Mouse (Mus musculus) stomach, embryonic 15.5 days (tissue): ENCODE data around the gene Ntn3. TPM values are rescaled to one million over a fixed set of nuclear protein-coding genes. Genes with fewer than 3 reads are reported as not detected.
A peak's percentile ranks its signal among the peaks of the same experiment; 100 is the strongest.

Source experiments
- ATAC-seq: fragments of 200-750 bp; cut with Nextera tagmentation; 2 replicates; pipeline ENCODE4 v1.8.0; 2017; ENCODE audit warnings: low read depth, moderate number of reproducible peaks, moderate TSS enrichment; ENCODE audit not compliant: insufficient read depth, low FRiP score
- H3K27ac ChIP-seq: fragments of 300-500 bp; sonication (generic); 2 replicates; pipeline ENCODE4 v1.5.1; 2015; ENCODE audit warnings: mild to moderate bottlenecking, inconsistent platforms
- H3K27me3 ChIP-seq: fragments of 300-500 bp; sonication (generic); replicated peaks from 2 replicates; pipeline ENCODE4 v1.6.1; 2015; ENCODE audit warnings: inconsistent platforms
- H3K36me3 ChIP-seq: fragments of 300-500 bp; sonication (generic); 2 replicates; pipeline ENCODE4 v1.6.1; 2015; ENCODE audit warnings: inconsistent platforms
- H3K4me1 ChIP-seq: fragments of 300-500 bp; sonication (generic); 2 replicates; pipeline ENCODE4 v1.6.1; 2015; ENCODE audit warnings: inconsistent platforms
- H3K4me2 ChIP-seq: fragments of 300-500 bp; sonication (generic); 2 replicates; pipeline ENCODE4 v1.6.1; 2015; ENCODE audit warnings: mild to moderate bottlenecking, inconsistent platforms
- H3K4me3 ChIP-seq: fragments of 300-500 bp; sonication (generic); replicated peaks from 2 replicates; pipeline ENCODE4 v1.5.1; 2015; ENCODE audit warnings: inconsistent platforms
- H3K9ac ChIP-seq: fragments of 300-500 bp; sonication (generic); 2 replicates; pipeline ENCODE4 v1.6.1; 2015; ENCODE audit warnings: inconsistent platforms
- H3K9me3 ChIP-seq: fragments of 300-500 bp; sonication (generic); 2 replicates; pipeline ENCODE4 v1.6.1; 2016; ENCODE audit warnings: inconsistent platforms
- WGBS: fragments of 180-500 bp; shearing (Covaris S2); methylation state at CpG from one replicate; pipeline ENCODE4 v1.1.7; 2015; 5-methylcytosine and 5-hydroxymethylcytosine counted together
- polyA plus RNA-seq: library from polyadenylated mRNA; unstranded; fragments of >200 nt; fragmentation: Nextera tagmentation; extraction: Ambion mirVana; gene quantifications from 2 replicates; pipeline ENCODE4 v1.2.1, GENCODE M21; 2015

Ntn3 gene
- polyA plus RNA-seq, 1 experiment from 2014 or later = 8.1 TPM

DNA sequence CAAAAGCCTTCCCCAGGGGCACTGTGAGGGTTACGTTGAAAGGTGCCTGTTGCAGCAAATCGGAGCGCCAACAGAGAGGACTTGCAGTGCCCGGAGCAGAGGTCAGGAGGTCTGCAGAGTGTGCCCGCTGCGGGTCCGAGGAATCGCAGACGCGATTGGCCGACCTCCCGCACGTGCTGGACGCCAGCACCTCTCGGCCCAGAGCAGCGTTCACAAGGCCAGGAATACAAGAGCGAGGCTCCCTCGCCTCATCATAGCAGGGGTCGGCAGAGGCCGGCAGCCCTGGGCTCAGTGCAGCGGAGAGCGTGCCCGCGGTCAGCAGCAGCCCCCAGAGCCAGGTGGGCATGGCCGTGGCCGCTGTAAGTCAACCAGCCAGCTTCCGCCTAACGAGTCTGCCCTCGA is 689 bp downstream of the Ntn3 start:
- WGBS = 2% methylated on average over 29 of the region's 29 CpGs
- H3K9ac ChIP-seq = peak overlapping the region; percentile 40
- H3K4me1 ChIP-seq = peaks cover 70% of the 10 kb centered on the region
- peaks cover 5% of the 10 kb centered on the region; the same call in 1 of the 2 replicates for H3K27me3 ChIP-seq
- H3K9me3 ChIP-seq = no peaks in the 10 kb centered on the region
- no peak for ATAC-seq
- H3K36me3 ChIP-seq = no peaks in the 10 kb centered on the region
- H3K4me3 ChIP-seq = peak overlapping the region; percentile 73
- peak overlapping the region; percentile 95 for H3K4me2 ChIP-seq
- H3K27ac ChIP-seq = peak overlapping the region; percentile 91

DNA sequence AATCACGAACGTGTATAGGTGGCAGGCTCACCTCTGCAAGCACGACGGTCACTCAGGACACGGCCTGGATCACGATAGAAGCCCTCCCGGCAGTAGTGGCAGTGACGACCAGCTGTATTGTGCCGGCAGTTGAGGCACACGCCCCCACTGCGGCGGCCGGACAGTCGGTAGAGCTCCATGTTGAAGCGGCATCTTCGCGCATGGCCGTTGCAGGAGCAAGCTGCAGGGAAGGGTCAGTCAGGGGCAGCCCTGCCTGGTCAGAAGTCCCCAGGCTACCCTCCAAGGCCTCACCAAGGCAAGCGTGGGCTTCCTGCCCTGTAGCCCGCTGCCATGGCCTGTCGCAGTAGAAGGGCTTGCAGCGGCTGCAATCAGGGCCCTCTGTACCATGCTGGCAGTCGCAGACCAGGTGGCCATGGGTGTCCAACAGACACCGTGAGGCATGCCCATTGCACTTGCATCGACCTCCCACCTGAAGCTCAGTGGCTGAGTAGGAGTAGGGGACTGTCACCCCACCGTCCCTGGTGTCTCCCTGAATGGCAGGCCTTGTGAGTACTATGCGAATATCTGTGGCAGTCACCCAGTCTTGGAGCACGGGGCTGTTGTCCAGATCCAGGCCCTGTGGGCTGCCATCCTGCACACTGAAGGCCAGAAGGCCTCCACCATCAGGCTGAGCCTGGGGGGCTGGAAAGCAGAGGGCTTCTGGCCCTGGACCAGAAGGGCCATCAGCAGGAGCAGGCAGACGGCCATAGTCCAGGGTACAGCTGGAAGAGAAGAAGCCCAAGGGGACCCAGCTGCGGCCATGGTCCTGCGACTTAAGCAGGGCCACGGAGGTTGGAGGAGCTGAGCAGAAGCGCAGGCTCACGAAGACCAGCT is 1.3 kb downstream of the Ntn3 start:
- Histone ChIP-seq H3K36me3 (no peaks in the 10 kb centered on the region), H3K4me3 (peak overlapping the region; percentile 73), H3K4me2 (peak overlapping the region; percentile 95), H3K9me3 (no peaks in the 10 kb centered on the region), H3K27ac (peak overlapping the region; percentile 91), H3K27me3 (peaks cover 5% of the 10 kb centered on the region; the same call in 1 of the 2 replicates), H3K4me1 (peaks cover 74% of the 10 kb centered on the region), H3K9ac (peak overlapping the region; percentile 40; the same call in 1 of the 2 replicates)
- ATAC-seq = no peak
- WGBS = 59% methylated on average over 34 of the region's 34 CpGs

DNA sequence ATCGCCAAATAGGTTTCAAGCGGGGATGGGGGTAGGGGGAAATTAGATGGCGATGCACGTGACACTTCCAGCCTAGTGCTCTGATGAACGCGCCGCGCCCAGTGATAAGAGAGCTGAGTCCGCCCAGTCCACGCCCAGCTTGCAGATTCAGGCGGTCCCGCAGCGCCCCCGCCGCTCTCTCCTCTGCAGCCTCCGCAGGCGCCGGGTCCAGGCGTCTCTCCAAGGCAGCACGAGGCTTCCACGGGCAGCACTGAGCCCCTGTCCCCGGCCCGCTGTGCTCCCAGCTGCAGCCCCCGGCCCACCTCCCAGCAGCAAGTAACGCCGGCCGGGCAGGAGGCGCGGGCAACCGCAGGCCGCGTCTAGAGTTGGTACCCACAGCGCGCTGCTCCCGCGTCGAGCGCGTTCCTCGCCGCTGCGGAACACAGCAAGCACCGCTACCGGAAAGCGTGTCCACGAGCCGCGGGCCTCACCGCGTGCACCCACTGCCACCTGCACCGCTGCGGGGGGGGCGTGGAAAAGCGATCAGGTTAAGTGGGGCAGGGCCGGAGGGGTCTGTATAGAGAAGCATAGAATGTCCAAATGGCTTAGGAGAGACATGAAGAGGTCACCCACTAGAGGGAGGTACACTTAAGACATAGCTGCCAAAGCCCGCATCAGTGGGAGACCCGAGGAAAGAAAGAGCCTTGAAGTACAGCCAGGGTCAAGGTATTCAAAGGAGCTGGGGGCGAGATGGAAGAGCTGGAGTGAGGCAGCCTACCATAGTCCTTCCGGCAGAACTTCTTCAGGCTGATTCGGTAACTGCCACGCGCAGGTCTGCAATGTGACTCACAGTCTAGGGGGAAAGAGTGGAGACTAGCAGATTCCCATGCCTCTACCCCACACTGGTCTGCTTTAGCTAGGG is 2.6 kb downstream of the Ntn3 start:
- H3K4me2 ChIP-seq = peak overlapping the region; percentile 95
- H3K9ac ChIP-seq = peak overlapping the region; percentile 36; the same call in 1 of the 2 replicates
- H3K27me3 ChIP-seq = peaks cover 5% of the 10 kb centered on the region; the same call in 1 of the 2 replicates
- 4% methylated on average over 62 of the region's 62 CpGs for WGBS
- peaks cover 68% of the 10 kb centered on the region for H3K4me1 ChIP-seq
- H3K36me3 ChIP-seq = no peaks in the 10 kb centered on the region
- ATAC-seq = peak; percentile 7; the same call in 1 of the 2 replicates
- H3K4me3 ChIP-seq = peak overlapping the region; percentile 73
- H3K9me3 ChIP-seq = no peaks in the 10 kb centered on the region
- peak overlapping the region; percentile 8; the same call in 1 of the 2 replicates for H3K27ac ChIP-seq

DNA sequence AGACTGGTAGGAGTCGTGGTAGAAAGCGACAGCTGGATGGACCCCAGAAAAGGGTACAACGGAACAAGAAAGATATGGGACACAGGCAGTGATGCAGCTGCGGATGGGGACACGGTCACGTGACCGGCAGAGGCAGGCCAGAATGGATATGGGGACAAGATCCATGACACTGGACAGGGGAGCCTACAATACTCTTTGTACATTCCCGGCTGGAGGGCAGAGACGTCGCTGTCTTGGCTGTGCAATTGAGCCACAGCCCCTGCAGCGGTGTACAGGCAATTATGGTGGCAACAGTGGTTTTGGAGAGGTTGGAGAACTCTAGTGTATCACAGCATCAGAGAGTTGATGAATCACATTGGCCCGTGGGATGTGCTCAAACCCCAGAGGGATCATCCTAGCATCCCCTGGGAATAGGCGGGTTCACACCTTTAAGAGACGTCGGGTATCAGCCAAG is 3.4 kb downstream of the Ntn3 start:
- Histone ChIP-seq H3K4me3 (peak overlapping the region; percentile 73), H3K27ac (no peak overlapping the region; the same call in 1 of the 2 replicates), H3K4me2 (peak overlapping the region; percentile 95), H3K36me3 (no peaks in the 10 kb centered on the region), H3K27me3 (peaks cover 5% of the 10 kb centered on the region; the same call in 1 of the 2 replicates), H3K9ac (0 out of 2 replicates have a peak overlapping the region, but pooled peaks have one; percentile 67), H3K4me1 (peaks cover 61% of the 10 kb centered on the region), H3K9me3 (no peaks in the 10 kb centered on the region)
- no peak for ATAC-seq
- WGBS = 9% methylated on average over 15 of the region's 15 CpGs

DNA sequence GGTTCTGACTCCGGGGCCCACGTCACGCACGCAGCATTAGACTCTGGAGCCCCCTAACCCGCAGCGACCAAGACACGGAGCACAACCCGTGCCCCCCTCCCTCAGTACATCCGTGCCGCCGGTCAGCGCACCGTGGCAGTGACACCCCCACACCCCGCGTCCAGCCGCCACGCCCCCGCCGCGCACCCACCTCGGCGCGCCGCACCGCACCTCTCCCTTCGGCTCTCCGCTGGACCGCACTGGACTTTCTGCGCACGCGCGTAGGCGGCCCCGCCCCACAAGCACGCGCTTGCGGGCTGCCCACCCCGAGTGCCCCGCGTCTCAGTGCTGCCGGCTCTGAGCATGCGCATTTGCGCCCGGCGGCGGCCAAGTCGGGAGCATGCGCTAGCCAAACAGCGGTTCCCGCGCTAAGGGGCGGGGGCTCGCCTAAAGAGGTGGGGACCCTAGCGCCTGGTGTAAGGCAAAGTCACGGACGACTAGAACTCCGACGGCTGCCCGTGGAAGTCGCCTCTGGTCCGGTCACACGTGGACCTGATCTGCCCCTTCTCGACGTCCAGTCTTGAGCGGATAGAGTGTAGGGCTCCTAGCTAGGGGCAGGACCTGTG is 3.9 kb downstream of the Ntn3 start, which contains the start of gene Tbc1d24:
TSS of gene Tbc1d24 (minus strand) at position 279 of the 605 bp plus-strand sequence.
- Histone ChIP-seq H3K9ac (peak within 1 kb of the TSS; percentile 67), H3K4me3 (peak within 1 kb of the TSS; percentile 73), H3K4me2 (peak within 1 kb of the TSS; percentile 95), H3K9me3 (no peaks in the 10 kb centered on the region), H3K36me3 (no peaks in the 10 kb centered on the region), H3K27me3 (peaks cover 5% of the 10 kb centered on the region; the same call in 1 of the 2 replicates), H3K4me1 (peaks cover 55% of the 10 kb centered on the region), H3K27ac (peak within 1 kb of the TSS; percentile 8)
- WGBS = under 1% methylated on average over 52 of the region's 65 CpGs
- peak; percentile 55 for ATAC-seq

DNA sequence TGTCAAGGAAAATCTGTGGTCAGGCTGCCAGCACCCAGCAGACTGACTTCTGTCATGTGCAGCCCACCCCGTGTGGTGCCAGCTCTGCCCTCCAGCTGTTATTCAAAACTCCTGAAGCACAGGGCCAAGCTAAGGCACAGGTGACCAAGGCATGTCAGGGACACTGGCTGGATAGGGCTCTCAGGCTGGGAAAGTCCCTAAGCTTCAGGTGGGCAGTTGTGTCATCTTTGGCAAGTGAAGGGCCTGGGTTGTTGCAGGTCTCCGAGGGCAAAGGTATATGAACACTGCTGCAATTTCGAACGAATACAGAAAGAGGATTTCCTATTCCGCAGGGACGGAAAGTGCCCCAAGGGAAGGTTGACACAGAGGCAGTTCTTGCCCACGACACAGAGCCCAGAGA is 4.5 kb downstream of the Ntn3 start:
- no peak for ATAC-seq
- Histone ChIP-seq H3K9me3 (no peaks in the 10 kb centered on the region), H3K27ac (no peak overlapping the region)

DNA sequence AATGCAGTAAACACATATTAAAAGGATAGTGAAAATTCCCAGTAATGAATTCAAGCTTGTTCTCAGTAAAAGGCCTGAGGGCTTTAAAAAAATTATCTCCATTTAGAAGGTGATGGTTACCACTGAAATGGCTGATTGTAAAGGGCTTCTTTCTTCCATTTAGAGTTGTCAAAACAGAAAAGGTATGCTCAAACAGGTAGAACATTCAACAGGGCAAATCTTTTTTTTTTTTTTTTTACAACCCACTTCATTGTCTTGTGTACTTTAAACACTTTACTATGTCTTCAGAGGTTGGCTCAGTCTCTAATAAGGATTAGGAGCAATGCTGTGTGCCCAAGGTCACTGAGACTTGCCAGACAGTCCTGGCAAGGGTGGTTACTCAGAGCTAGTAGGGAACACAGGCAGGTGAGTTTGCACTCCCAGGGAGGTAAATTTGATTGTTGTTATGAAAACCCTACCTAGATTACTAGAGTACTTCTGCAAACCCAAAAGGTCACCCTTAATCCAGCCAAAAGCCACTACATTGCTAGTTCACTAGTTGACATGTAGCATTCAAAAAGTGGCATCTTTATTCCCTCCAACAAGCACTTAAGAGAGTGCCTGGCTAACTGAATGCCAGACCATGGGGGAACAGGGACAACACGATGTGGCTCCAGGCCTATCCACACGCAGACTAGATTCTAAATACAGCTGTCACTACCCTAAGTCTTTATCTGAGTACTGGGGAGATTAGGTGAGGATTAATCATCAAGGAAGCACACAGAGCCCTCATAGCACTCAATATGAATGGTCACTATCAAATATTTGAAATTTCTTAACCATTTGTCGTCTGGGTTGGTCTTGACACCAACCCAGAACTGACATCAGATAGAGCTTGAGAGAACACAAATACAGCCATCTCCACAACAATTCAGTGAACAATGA is 5.5 kb downstream of the Ntn3 start:
- Histone ChIP-seq H3K4me1 (peaks cover 50% of the 10 kb centered on the region), H3K9me3 (no peaks in the 10 kb centered on the region), H3K4me3 (peak overlapping the region; percentile 73; the same call in 1 of the 2 replicates), H3K36me3 (no peaks in the 10 kb centered on the region), H3K9ac (no peak overlapping the region), H3K27me3 (peaks cover 5% of the 10 kb centered on the region; the same call in 1 of the 2 replicates), H3K4me2 (peak overlapping the region; percentile 95), H3K27ac (no peak overlapping the region; the same call in 1 of the 2 replicates)
- WGBS = 56% methylated on average over 3 of the region's 3 CpGs
- ATAC-seq = no peak

More for the DNA sequence above, 4.5 kb downstream of the Ntn3 start:
- WGBS = 3% methylated on average over 7 of the region's 7 CpGs
- H3K4me2 ChIP-seq = peak overlapping the region; percentile 95
- peak overlapping the region; percentile 67 for H3K9ac ChIP-seq
- peaks cover 5% of the 10 kb centered on the region; the same call in 1 of the 2 replicates for H3K27me3 ChIP-seq
- H3K4me1 ChIP-seq = peaks cover 55% of the 10 kb centered on the region
- no peaks in the 10 kb centered on the region for H3K36me3 ChIP-seq
- H3K4me3 ChIP-seq = peak overlapping the region; percentile 73

DNA sequence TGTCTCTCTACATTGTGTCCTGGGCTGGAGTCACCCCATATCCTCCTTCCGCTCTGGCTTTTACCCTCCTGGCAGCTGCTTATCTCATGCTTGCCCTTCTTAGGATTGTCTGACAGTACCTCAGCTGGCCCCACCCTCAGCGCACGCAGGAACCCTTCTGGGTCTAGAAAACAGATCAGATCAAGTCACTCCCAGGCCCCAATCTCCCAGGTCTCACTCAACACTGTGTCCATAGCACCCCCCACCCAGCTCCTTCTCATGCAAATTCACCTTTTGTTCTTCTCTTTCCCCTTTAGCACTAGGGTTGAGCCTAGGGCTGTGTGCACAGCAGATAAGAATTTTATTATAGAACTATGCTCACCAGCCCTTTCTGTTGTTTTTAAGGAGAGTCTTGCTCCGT is 6.3 kb downstream of the Ntn3 start:
- no peaks in the 10 kb centered on the region for H3K36me3 ChIP-seq
- H3K4me3 ChIP-seq = no peak overlapping the region
- H3K27me3 ChIP-seq = peaks cover 2% of the 10 kb centered on the region; the same call in 1 of the 2 replicates
- peak; percentile 47; the same call in 1 of the 2 replicates for ATAC-seq
- WGBS = 50% methylated on average over 4 of the region's 4 CpGs
- no peak overlapping the region for H3K4me2 ChIP-seq
- H3K9me3 ChIP-seq = no peaks in the 10 kb centered on the region
- no peak overlapping the region for H3K9ac ChIP-seq
- H3K27ac ChIP-seq = no peak overlapping the region
- H3K4me1 ChIP-seq = peaks cover 42% of the 10 kb centered on the region

DNA sequence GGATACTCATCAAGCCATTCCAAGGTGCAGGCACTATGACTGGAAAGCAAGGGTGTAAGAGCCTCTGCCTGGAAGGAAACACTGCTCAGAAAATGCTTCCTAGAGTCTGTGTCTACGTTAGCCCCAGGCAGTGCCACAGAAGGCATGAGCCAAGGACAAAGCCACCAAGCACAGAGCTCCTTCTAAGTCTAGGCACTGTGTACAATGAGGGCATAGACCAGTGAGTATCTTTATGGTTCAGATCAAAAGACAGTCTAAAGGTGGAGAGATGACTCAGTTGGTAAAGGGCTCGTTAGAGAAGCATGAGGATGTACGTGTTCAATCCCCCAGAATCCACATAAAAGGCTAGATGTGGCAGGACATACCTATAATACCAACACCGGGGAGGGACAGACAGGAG is 8.2 kb downstream of the Ntn3 start:
- H3K4me3 ChIP-seq = no peak overlapping the region
- no peaks in the 10 kb centered on the region; the same call in 1 of the 2 replicates for H3K27me3 ChIP-seq
- WGBS = 81% methylated on average over 4 of the region's 4 CpGs
- ATAC-seq = no peak
- H3K9ac ChIP-seq = no peak overlapping the region
- H3K4me2 ChIP-seq = no peak overlapping the region
- no peak overlapping the region for H3K27ac ChIP-seq
- peaks cover 24% of the 10 kb centered on the region for H3K4me1 ChIP-seq
- H3K36me3 ChIP-seq = no peaks in the 10 kb centered on the region
- no peaks in the 10 kb centered on the region for H3K9me3 ChIP-seq

DNA sequence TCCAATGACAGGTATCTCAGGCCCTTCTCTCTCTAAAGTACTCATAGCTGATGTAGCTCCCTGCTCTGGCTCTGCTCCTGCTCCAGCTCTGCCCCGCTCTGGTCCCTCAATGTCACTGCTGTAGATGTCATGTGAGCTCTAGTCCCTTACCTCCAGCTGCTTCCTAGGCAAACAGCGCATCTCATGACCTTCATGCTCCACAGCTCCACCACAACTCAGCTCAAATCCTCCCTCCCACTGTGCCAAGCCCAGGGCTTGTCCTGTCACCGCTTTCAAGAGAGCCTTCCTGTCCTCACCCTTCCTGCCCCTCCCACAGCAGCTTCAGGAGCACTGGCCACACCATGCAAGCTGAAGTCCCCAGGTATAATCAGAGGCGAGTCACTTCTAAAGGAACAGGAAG is 9.6 kb downstream of the Ntn3 start:
- H3K9ac ChIP-seq = no peak overlapping the region
- 60% methylated on average over 4 of the region's 4 CpGs for WGBS
- ATAC-seq = no peak
- H3K27ac ChIP-seq = no peak overlapping the region
- no peak overlapping the region for H3K4me2 ChIP-seq
- no peaks in the 10 kb centered on the region for H3K36me3 ChIP-seq
- no peaks in the 10 kb centered on the region for H3K9me3 ChIP-seq
- no peak overlapping the region for H3K4me3 ChIP-seq
- H3K27me3 ChIP-seq = no peaks in the 10 kb centered on the region
- peaks cover 13% of the 10 kb centered on the region for H3K4me1 ChIP-seq
